In the genomic region with DNA sequence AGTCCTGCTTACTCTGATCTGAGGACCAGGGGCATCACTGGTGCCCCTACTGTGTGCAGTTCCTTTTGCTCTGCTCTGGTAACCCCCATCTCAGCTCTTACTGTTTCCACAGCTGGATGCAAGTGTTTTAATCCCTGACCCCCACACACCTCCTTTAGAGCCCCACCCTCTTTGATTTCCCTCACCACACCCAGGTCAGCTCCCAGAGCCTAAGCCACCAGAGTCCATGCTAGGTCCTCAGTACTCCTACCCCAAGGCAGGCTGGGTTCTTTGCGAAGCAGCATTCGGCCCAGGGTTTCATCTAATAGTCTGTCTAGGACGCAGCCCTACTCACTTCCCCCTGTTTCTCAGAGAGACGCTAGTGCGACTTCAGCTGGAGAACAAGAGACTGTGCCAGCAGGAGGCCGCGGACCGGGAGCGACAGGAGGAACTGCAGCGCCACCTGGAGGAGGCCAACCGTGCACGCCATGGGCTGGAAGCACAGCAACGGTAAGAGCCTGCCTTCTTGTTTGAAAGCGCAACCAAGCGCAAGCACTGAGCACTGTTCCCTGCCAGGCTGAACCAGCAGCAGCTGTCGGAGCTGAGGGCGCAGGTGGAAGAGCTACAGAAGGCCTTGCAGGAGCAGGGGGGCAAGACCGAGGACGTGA, we compare ENCODE assay signal across 1 mouse cellular context.
A peak's percentile ranks its signal among the peaks of the same experiment; 100 is the strongest.
TF ChIP-seq lines count a peak whose summit lies in the region.

No protein-coding gene starts in this region.

TF ChIP-seq in CH12.LX, 34 proteins besides CTCF, POLR2A, EP300 and RAD21:
- TF ChIP-seq MAFK (IDR thresholded peaks at IDR 0.05; ENCODE audit: insufficient replicate concordance, low read length) = no peak
- peak; percentile 75 for TF ChIP-seq IRF4 (IDR thresholded peaks at IDR 0.05; ENCODE audit: low read depth, low read length)
- peak; percentile 28; the same call in 1 of the 2 replicates for TF ChIP-seq TCF12 (IDR thresholded peaks at IDR 0.05; ENCODE audit: low read depth, low read length)
- peak; percentile 41; the same call in 1 of the 2 replicates for TF ChIP-seq HCFC1 (IDR thresholded peaks at IDR 0.05; ENCODE audit: low read depth, low read length)
- no peak for TF ChIP-seq SIN3A (IDR thresholded peaks at IDR 0.05; ENCODE audit: low read length)
- no peak for TF ChIP-seq USF1 (IDR thresholded peaks at IDR 0.05; ENCODE audit: low read depth, low read length)
- 0 out of 2 replicates have a peak, but pooled peaks have one; percentile 36 for TF ChIP-seq NRF1 (IDR thresholded peaks at IDR 0.05; ENCODE audit: low read depth, low read length)
- 0 out of 2 replicates have a peak, but pooled peaks have one; percentile 19 for TF ChIP-seq BHLHE40 (IDR thresholded peaks at IDR 0.05; ENCODE audit: low read depth, low read length)
- peak; percentile 91 for TF ChIP-seq SMC3 (IDR thresholded peaks at IDR 0.05; ENCODE audit: low read depth, low read length)
- TF ChIP-seq ZC3H11A (IDR thresholded peaks at IDR 0.05; ENCODE audit: low read depth, low read length) = peak; percentile 57; the same call in 1 of the 2 replicates
- peak; percentile 67; the same call in 1 of the 2 replicates for TF ChIP-seq MYC (IDR thresholded peaks at IDR 0.05; ENCODE audit: low read depth, low read length)
- TF ChIP-seq NELFE (IDR thresholded peaks at IDR 0.05; ENCODE audit: low read depth, low read length) = peak; percentile 25; the same call in 1 of the 2 replicates
- no peak for TF ChIP-seq CHD2 (IDR thresholded peaks at IDR 0.05; ENCODE audit: low read length)
- TF ChIP-seq UBTF (IDR thresholded peaks at IDR 0.05; ENCODE audit: low read depth, low read length) = no peak
- TF ChIP-seq MAX (IDR thresholded peaks at IDR 0.05; ENCODE audit: low read length) = peak; percentile 45; the same call in 1 of the 2 replicates
TF ChIP-seq in CH12.LX: peak in this region for 10.
